In the genomic region with DNA sequence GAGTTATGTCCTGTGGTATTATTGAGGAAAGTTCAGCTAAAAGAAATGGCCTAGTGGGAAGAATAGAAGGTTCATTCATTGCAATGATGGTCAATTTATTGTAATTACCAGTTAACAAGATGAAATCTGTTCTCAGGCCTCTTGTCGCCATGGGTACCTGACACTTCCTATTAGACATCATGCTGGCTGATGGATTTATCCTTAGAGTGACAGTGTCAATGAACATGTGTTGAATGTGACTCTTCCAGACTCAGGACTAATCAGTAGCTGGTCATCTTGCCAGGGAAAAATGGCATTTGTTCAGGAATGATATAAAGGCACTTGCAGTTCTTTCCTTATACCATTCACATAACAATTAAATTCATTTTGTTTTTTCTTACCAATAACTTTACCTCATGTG, we compare ENCODE assay signal across 22 mouse cellular contexts.
A peak's percentile ranks its signal among the peaks of the same experiment; 100 is the strongest.
DNase-seq lines count a peak whose midpoint lies in the region; ATAC-seq lines count a peak whose summit lies in the region.
"Had no signal": no experiment of that assay in that cellular context is flagged by ENCODE, and none has a peak within 500 bp of the region (broad histone marks: within the 10 kb centered on the region; RNA-seq: fewer than 3 reads in every experiment).

No protein-coding gene starts in this region.

- no peak overlapping the region for H3K4me3 ChIP-seq in forebrain, embryonic 12.5 days (replicated peaks)
- H3K4me3 ChIP-seq in forebrain, embryonic 16.5 days (replicated peaks; ENCODE audit: low read length) = no peak overlapping the region
- H3K4me3 ChIP-seq: embryonic facial prominence, embryonic 13.5 days; heart, embryonic 13.5 days; hindbrain, embryonic 15.5 days had no signal

- H3K9me3 ChIP-seq in forebrain, embryonic 12.5 days = no peaks in the 10 kb centered on the region
- no peaks in the 10 kb centered on the region for H3K9me3 ChIP-seq in forebrain, embryonic 16.5 days (ENCODE audit: control insufficient read depth, low read length)
- H3K9me3 ChIP-seq: embryonic facial prominence, embryonic 13.5 days; heart, embryonic 13.5 days; hindbrain, embryonic 15.5 days had no signal

- H3K36me3 ChIP-seq in forebrain, embryonic 12.5 days (replicated peaks) = no peaks in the 10 kb centered on the region
- H3K36me3 ChIP-seq in forebrain, embryonic 16.5 days (ENCODE audit: control insufficient read depth, insufficient read depth) = no peaks in the 10 kb centered on the region
- H3K36me3 ChIP-seq: embryonic facial prominence, embryonic 13.5 days; heart, embryonic 13.5 days; hindbrain, embryonic 15.5 days had no signal

- H3K4me2 ChIP-seq in forebrain, embryonic 12.5 days = no peak overlapping the region
- no peak overlapping the region for H3K4me2 ChIP-seq in forebrain, embryonic 16.5 days (ENCODE audit: low read length)
- H3K4me2 ChIP-seq: embryonic facial prominence, embryonic 13.5 days; heart, embryonic 13.5 days; hindbrain, embryonic 15.5 days had no signal

- no peaks in the 10 kb centered on the region for H3K27me3 ChIP-seq in forebrain, embryonic 12.5 days
- no peaks in the 10 kb centered on the region for H3K27me3 ChIP-seq in forebrain, embryonic 16.5 days (replicated peaks; ENCODE audit: control insufficient read depth, insufficient read depth, low read length)
- H3K27me3 ChIP-seq: embryonic facial prominence, embryonic 13.5 days; heart, embryonic 13.5 days; hindbrain, embryonic 15.5 days; Patski had no signal

- intact Hi-C loops in left cerebral cortex, postnatal 4 days (cut with DNase I) = no loop called here
- intact Hi-C loops in left cerebral cortex, postnatal 25 days (cut with DNase I) = no loop called here

- H3K27ac ChIP-seq in forebrain, embryonic 12.5 days = no peak overlapping the region
- H3K27ac ChIP-seq in forebrain, embryonic 16.5 days (ENCODE audit: low read length) = no peak overlapping the region
- H3K27ac ChIP-seq: embryonic facial prominence, embryonic 13.5 days; heart, embryonic 13.5 days; hindbrain, embryonic 15.5 days had no signal

- 41% methylated on average over 1 of the region's 1 CpGs for WGBS in forebrain, embryonic 12.5 days
- WGBS in forebrain, embryonic 16.5 days = 23% methylated on average over 1 of the region's 1 CpGs

- H3K4me1 ChIP-seq in forebrain, embryonic 12.5 days = no peaks in the 10 kb centered on the region; the same call in 1 of the 2 replicates
- H3K4me1 ChIP-seq in forebrain, embryonic 16.5 days (replicated peaks; ENCODE audit: control insufficient read depth, insufficient read depth, low read length) = no peaks in the 10 kb centered on the region
- H3K4me1 ChIP-seq: embryonic facial prominence, embryonic 13.5 days; heart, embryonic 13.5 days; hindbrain, embryonic 15.5 days had no signal

- no peak overlapping the region for H3K9ac ChIP-seq in forebrain, embryonic 12.5 days
- H3K9ac ChIP-seq in forebrain, embryonic 16.5 days (replicated peaks; ENCODE audit: low read depth, low read length) = no peak overlapping the region
- H3K9ac ChIP-seq: embryonic facial prominence, embryonic 13.5 days; heart, embryonic 13.5 days; hindbrain, embryonic 15.5 days had no signal

- DNase-seq in cerebellum, postnatal 14 days = peak; percentile 76 to 77
- DNase-seq in cerebellum, adult 11 months = no peak
- DNase-seq in left cerebral cortex, postnatal 4 days = peak; percentile 38
- no peak for DNase-seq in left cerebral cortex, postnatal 25 days (ENCODE audit: low spot score in 2 of 2)
- peak; percentile 93 for DNase-seq in retina, postnatal 1 day
- DNase-seq in urinary bladder, adult 18-20 months (ENCODE audit: low spot score in 2 of 2) = no peak
- DNase-seq: adrenal gland, postnatal 25 days; cerebellum, adult 8-10 months; embryo, embryonic 11 days; gastrocnemius, postnatal 36 days; heart, adult 11 months; heart, postnatal 4 days; kidney, adult 8-10 months had no signal

- peak; percentile 66 for ATAC-seq in forebrain, embryonic 12.5 days (ENCODE audit: low FRiP score)
- no peak for ATAC-seq in forebrain, embryonic 16.5 days
- ATAC-seq: activated CD4-positive, CD25-positive, alpha-beta regulatory T cell, adult 4 months; inflammation-experienced regulatory T-cells, adult 6 months; intestine, postnatal 0 days; Patski had no signal

Comparison
In these comparisons a context has a peak if more than half of its experiments do, and no peak if none do; other contexts are left out.
1. DNase-seq: peak in cerebellum, postnatal 14 days (2 of 2), left cerebral cortex, postnatal 4 days (single experiment) and retina, postnatal 1 day (single experiment); none in cerebellum, adult 11 months (single experiment), left cerebral cortex, postnatal 25 days (0 of 2) and urinary bladder, adult 18-20 months (0 of 2).